Mouse (Mus musculus) urinary bladder, postnatal 10 days (tissue): ENCODE measurements around the gene Lrch3.
"Not testable (repeated sequence)": the region's sequence is repeated elsewhere in the genome, so short reads cannot be mapped to it uniquely, and the experiment has no call there.

Source experiments
- DNase-seq: peaks from one replicate; pipeline ENCODE4 v3.0.0; 2022; ENCODE audit warnings: low spot score

Lrch3 gene

GRCm38 (mm10) chr16:32913212-32913611, 688 bp upstream of the Lrch3 start:
- no peak for DNase-seq

GRCm38 (mm10) chr16:32915292-32916068, 1.6 kb downstream of the Lrch3 start:
- DNase-seq = no peak

GRCm38 (mm10) chr16:32926629-32927028, 12.7 kb downstream of the Lrch3 start:
- not testable (repeated sequence) for DNase-seq

- DNase-seq = no peak
Measured at GRCm38 (mm10) chr16:32927044-32927443, 13.1 kb downstream of the Lrch3 start.

GRCm38 (mm10) chr16:32929918-32930317, 16.0 kb downstream of the Lrch3 start:
- no peak for DNase-seq

GRCm38 (mm10) chr16:32934470-32934869, 20.6 kb downstream of the Lrch3 start:
- no peak for DNase-seq

GRCm38 (mm10) chr16:32935088-32935487, 21.2 kb downstream of the Lrch3 start:
- no peak for DNase-seq

- DNase-seq = no peak
Measured at GRCm38 (mm10) chr16:32937358-32937757, 23.5 kb downstream of the Lrch3 start.

- not testable (repeated sequence) for DNase-seq
Measured at GRCm38 (mm10) chr16:32939301-32939700, 25.4 kb downstream of the Lrch3 start.

- not testable (repeated sequence) for DNase-seq
Measured at GRCm38 (mm10) chr16:32939716-32940115, 25.8 kb downstream of the Lrch3 start.

GRCm38 (mm10) chr16:32941226-32941625, 27.3 kb downstream of the Lrch3 start:
- not testable (repeated sequence) for DNase-seq

- DNase-seq = no peak
Measured at GRCm38 (mm10) chr16:32942694-32943093, 28.8 kb downstream of the Lrch3 start.

GRCm38 (mm10) chr16:32945379-32945778, 31.5 kb downstream of the Lrch3 start:
- no peak for DNase-seq

- DNase-seq = no peak
Measured at GRCm38 (mm10) chr16:32948016-32948415, 34.1 kb downstream of the Lrch3 start.

- DNase-seq = no peak
Measured at GRCm38 (mm10) chr16:32948656-32949055, 34.8 kb downstream of the Lrch3 start.

- DNase-seq = no peak
Measured at GRCm38 (mm10) chr16:32949281-32949680, 35.4 kb downstream of the Lrch3 start.

- no peak for DNase-seq
Measured at GRCm38 (mm10) chr16:32951074-32951473, 37.2 kb downstream of the Lrch3 start.

- no peak for DNase-seq
Measured at GRCm38 (mm10) chr16:32953806-32954205, 39.9 kb downstream of the Lrch3 start.

GRCm38 (mm10) chr16:32954304-32954703, 40.4 kb downstream of the Lrch3 start:
- no peak for DNase-seq

GRCm38 (mm10) chr16:32956889-32957288, 43.0 kb downstream of the Lrch3 start:
- no peak for DNase-seq

GRCm38 (mm10) chr16:32972535-32972934, 58.6 kb downstream of the Lrch3 start:
- no peak for DNase-seq

- DNase-seq = no peak
Measured at GRCm38 (mm10) chr16:32973047-32973446, 59.1 kb downstream of the Lrch3 start.

- DNase-seq = no peak
Measured at GRCm38 (mm10) chr16:32980227-32980626, 66.3 kb downstream of the Lrch3 start.

- no peak for DNase-seq
Measured at GRCm38 (mm10) chr16:32981405-32981804, 67.5 kb downstream of the Lrch3 start.
